In the genomic region with DNA sequence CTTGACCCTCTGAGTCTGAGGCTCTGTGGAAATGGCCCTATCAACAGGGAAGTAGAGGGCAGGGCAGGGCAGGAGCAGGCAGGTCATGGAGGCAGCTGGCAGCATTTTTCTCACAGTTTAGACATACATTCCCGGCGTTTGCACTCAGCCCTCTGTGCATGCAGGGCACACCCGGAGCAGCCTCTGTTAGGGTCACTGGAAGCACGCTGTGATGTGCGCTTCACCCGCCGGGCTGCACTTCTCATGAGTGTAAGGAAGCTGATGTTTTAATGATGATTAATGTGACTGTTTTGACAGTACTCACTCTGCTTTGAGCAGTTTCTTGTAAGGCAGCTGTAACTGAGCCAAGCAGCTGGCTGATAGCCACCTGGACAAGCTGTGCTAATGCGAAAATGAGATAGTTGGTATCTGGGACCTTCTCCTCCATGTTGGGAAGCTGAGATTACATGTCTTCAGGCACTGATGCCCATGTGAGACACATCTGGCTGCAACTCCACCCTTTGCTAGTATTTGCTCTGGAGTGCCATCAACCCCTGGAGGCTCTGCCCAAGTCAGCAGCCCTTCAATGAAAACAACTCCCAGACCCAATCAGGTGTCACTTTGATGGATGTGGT, we compare ENCODE assay signal across 10 mouse cellular contexts.
DNase-seq lines count a peak whose midpoint lies in the region; ATAC-seq lines count a peak whose summit lies in the region.
"Had no signal": no experiment of that assay in that cellular context is flagged by ENCODE, and none has a peak within 500 bp of the region (broad histone marks: within the 10 kb centered on the region; RNA-seq: fewer than 3 reads in every experiment).

No protein-coding gene starts in this region.

- intact Hi-C loops in gastrocnemius, postnatal 36 days (cut with DNase I) = no loop called here

- peak; percentile 75 for ATAC-seq in heart, embryonic 11.5 days (replicated peaks; ENCODE audit: insufficient number of reproducible peaks, low FRiP score, low TSS enrichment)
- ATAC-seq in hindbrain, embryonic 16.5 days = 0 out of 2 replicates have a peak, but pooled peaks have one; percentile 50
- ATAC-seq in monocyte, adult 5-6 weeks (replicated peaks; ENCODE audit: insufficient number of reproducible peaks, low FRiP score, low TSS enrichment, poor library complexity, severe bottlenecking) = no peak
- ATAC-seq: midbrain, embryonic 15.5 days had no signal

- peak overlapping the region; percentile 22; the same call in 1 of the 2 replicates for H3K27ac ChIP-seq in heart, embryonic 11.5 days (ENCODE audit: low read depth, low read length)
- H3K27ac ChIP-seq in hindbrain, embryonic 16.5 days (ENCODE audit: low read depth, low read length) = no peak overlapping the region
- H3K27ac ChIP-seq: midbrain, embryonic 15.5 days had no signal

- H3K9ac ChIP-seq in heart, embryonic 11.5 days (ENCODE audit: low read depth, low read length) = no peak overlapping the region
- no peak overlapping the region for H3K9ac ChIP-seq in hindbrain, embryonic 16.5 days (ENCODE audit: low read depth, low read length)
- H3K9ac ChIP-seq: midbrain, embryonic 15.5 days had no signal

- H3K36me3 ChIP-seq in heart, embryonic 11.5 days (ENCODE audit: control insufficient read depth, insufficient read depth, low read length) = no peaks in the 10 kb centered on the region
- no peaks in the 10 kb centered on the region for H3K36me3 ChIP-seq in hindbrain, embryonic 16.5 days (ENCODE audit: control insufficient read depth, insufficient read depth, low read length)
- H3K36me3 ChIP-seq: midbrain, embryonic 15.5 days had no signal

- no peak overlapping the region for H3K4me3 ChIP-seq in heart, embryonic 11.5 days (ENCODE audit: low read depth, low read length)
- no peak overlapping the region for H3K4me3 ChIP-seq in hindbrain, embryonic 16.5 days (ENCODE audit: low read length)
- H3K4me3 ChIP-seq: midbrain, embryonic 15.5 days had no signal

- H3K4me2 ChIP-seq in heart, embryonic 11.5 days = no peak overlapping the region
- no peak overlapping the region for H3K4me2 ChIP-seq in hindbrain, embryonic 16.5 days (ENCODE audit: low read length)
- H3K4me2 ChIP-seq: midbrain, embryonic 15.5 days had no signal

- H3K27me3 ChIP-seq in heart, embryonic 11.5 days (ENCODE audit: control insufficient read depth, insufficient read depth, low read length) = no peaks in the 10 kb centered on the region
- H3K27me3 ChIP-seq in hindbrain, embryonic 16.5 days (replicated peaks; ENCODE audit: control insufficient read depth, insufficient read depth, low read length) = 0 out of 2 replicates have a peak, but pooled peaks cover 2% of the 10 kb centered on the region
- H3K27me3 ChIP-seq: midbrain, embryonic 15.5 days had no signal

- H3K9me3 ChIP-seq in heart, embryonic 11.5 days (replicated peaks; ENCODE audit: control insufficient read depth, low read length) = no peaks in the 10 kb centered on the region
- H3K9me3 ChIP-seq in hindbrain, embryonic 16.5 days (ENCODE audit: control insufficient read depth, low read length) = no peaks in the 10 kb centered on the region
- H3K9me3 ChIP-seq: midbrain, embryonic 15.5 days had no signal

- 28% methylated on average over 8 of the region's 8 CpGs for WGBS in heart, embryonic 11.5 days (ENCODE audit: insufficient replicate concordance)
- 22% methylated on average over 8 of the region's 8 CpGs for WGBS in hindbrain, embryonic 16.5 days

- peaks cover 31% of the 10 kb centered on the region for H3K4me1 ChIP-seq in heart, embryonic 11.5 days (ENCODE audit: control insufficient read depth, insufficient read depth, low read length)
- peaks cover 5% of the 10 kb centered on the region for H3K4me1 ChIP-seq in hindbrain, embryonic 16.5 days (ENCODE audit: control insufficient read depth, insufficient read depth, low read depth, low read length)
- H3K4me1 ChIP-seq: midbrain, embryonic 15.5 days had no signal

- no peak for DNase-seq in heart, adult 11 months
- peak; percentile 8 to 11 for DNase-seq in spleen, postnatal 36 days (ENCODE audit: low spot score in 2 of 2)
- no peak for DNase-seq in spleen, postnatal 14 days (ENCODE audit: low spot score in 2 of 2)
- DNase-seq in gastrocnemius, postnatal 36 days = no peak
- DNase-seq in left cerebral cortex, adult 11 months (ENCODE audit: low spot score) = no peak
- DNase-seq: cerebellum, postnatal 25 days had no signal

Comparison
In these comparisons a context has a peak if more than half of its experiments do, and no peak if none do; other contexts are left out.
1. DNase-seq: peak in spleen, postnatal 36 days (2 of 2); none in heart, adult 11 months (single experiment), spleen, postnatal 14 days (0 of 2), gastrocnemius, postnatal 36 days (0 of 2) and left cerebral cortex, adult 11 months (single experiment).